Mouse (Mus musculus): Measurements from ENCODE around the gene Actl6a.

DNA sequence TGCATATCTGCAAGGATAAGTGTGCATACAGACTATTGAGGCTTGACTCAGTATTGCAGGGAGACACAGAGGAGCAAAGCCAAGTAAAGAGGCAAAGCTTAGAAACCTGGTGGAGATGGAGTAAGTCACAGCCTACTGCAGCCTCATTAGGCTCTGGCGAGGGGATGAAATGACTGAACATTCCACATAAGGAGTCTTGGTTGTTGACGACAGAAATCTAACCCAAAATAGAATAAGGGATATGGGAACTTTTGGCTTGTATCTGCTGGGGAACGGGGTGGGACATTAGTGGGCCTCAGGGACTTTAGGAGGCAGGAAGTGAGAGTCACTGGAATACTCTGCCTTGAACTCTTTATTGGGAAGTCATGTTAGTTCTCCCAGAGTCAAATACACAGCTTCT, 21.5 kb upstream of the Actl6a start:
- TF ChIP-seq POLR2A (IDR thresholded peaks at IDR 0.05; ENCODE audit: low read depth, low read length): no peak
- TF ChIP-seq CTCF (IDR thresholded peaks at IDR 0.05; ENCODE audit: extremely low read depth, insufficient read length, insufficient replicate concordance, low read depth, low read length): no peak

Measured in small intestine, adult 2 months (tissue).